Mouse (Mus musculus) midbrain, postnatal 0 days (tissue): ENCODE measurements around the gene Diaph3. TPM values are rescaled to one million over a fixed set of nuclear protein-coding genes. Genes with fewer than 3 reads are reported as not detected.
A peak's percentile ranks its signal among the peaks of the same experiment; 100 is the strongest.

ENCODE experiments used
- ATAC-seq: fragments of 200-750 bp; cut with Nextera tagmentation; 2 replicates; pipeline ENCODE4 v1.8.0; 2017; ENCODE audit warnings: moderate number of reproducible peaks, mild to moderate bottlenecking, moderate TSS enrichment, moderate library complexity; ENCODE audit not compliant: low FRiP score
- DNase-seq: peaks from one replicate; pipeline ENCODE4 v3.0.0-alpha.2; 2015; ENCODE audit warnings: low spot score
- H3K27ac ChIP-seq: fragments of 300-500 bp; sonication (generic); 2 replicates; pipeline ENCODE4 v1.5.1; 2014; ENCODE audit warnings: low read depth, mild to moderate bottlenecking, low read length, mixed read lengths
- H3K27me3 ChIP-seq: fragments of 300-500 bp; sonication (generic); 2 replicates; pipeline ENCODE4 v1.6.1; 2014; ENCODE audit warnings: low read length, control low read depth, mixed read lengths; ENCODE audit not compliant: insufficient read depth
- H3K36me3 ChIP-seq: fragments of 300-500 bp; sonication (generic); 2 replicates; pipeline ENCODE4 v1.6.1; 2014; ENCODE audit warnings: low read length, control low read depth, mixed read lengths; ENCODE audit not compliant: insufficient read depth
- H3K4me1 ChIP-seq: fragments of 300-500 bp; sonication (generic); 2 replicates; pipeline ENCODE4 v1.6.1; 2014; ENCODE audit warnings: mild to moderate bottlenecking, control low read depth, antibody characterized with exemption, low read length, mixed read lengths; ENCODE audit not compliant: insufficient read depth
- H3K4me2 ChIP-seq: fragments of 300-500 bp; sonication (generic); 2 replicates; pipeline ENCODE4 v1.6.1; 2014; ENCODE audit warnings: low read depth, mild to moderate bottlenecking, low read length, mixed read lengths; ENCODE audit not compliant: poor library complexity, severe bottlenecking
- H3K4me3 ChIP-seq: fragments of 300-500 bp; sonication (generic); 2 replicates; pipeline ENCODE4 v1.5.1; 2014; ENCODE audit warnings: low read depth, mild to moderate bottlenecking, low read length, moderate library complexity
- H3K9ac ChIP-seq: fragments of 300-500 bp; sonication (generic); replicated peaks from 2 replicates; pipeline ENCODE4 v1.6.1; 2014; ENCODE audit warnings: mild to moderate bottlenecking, low read length, moderate library complexity, mixed read lengths; ENCODE audit not compliant: poor library complexity, severe bottlenecking
- H3K9me3 ChIP-seq: fragments of 300-500 bp; sonication (generic); 2 replicates; pipeline ENCODE4 v1.6.1; 2016; ENCODE audit warnings: low read length, control low read depth
- CTCF ChIP-seq: IDR thresholded peaks from 2 replicates; pipeline ENCODE4 v1.5.1; 2016; ENCODE audit warnings: antibody characterized with exemption, mild to moderate bottlenecking
- WGBS: fragments of 180-500 bp; shearing (Covaris S2); extraction: QIAGEN DNeasy Blood & Tissue Kit; methylation state at CpG from one replicate; pipeline ENCODE4 v1.1.7; 2014; 5-methylcytosine and 5-hydroxymethylcytosine counted together
- polyA plus RNA-seq: library from polyadenylated mRNA; unstranded; fragments of >200 nt; fragmentation: Nextera tagmentation; extraction: Ambion mirVana; gene quantifications from 2 replicates; pipeline ENCODE4 v1.2.1, GENCODE M21; 2015
- total RNA-seq: library from RNA; depleted of rRNA; stranded (reverse); fragments of >200 nt; gene quantifications from 2 replicates; pipeline ENCODE4 v1.2.3, GENCODE M21; 2014

The Diaph3 gene
- total and polyA plus RNA-seq, 2 experiments from 2014 or later, result 1.9 to 2.5 TPM

- H3K4me1 ChIP-seq, result no peaks in the 10 kb centered on the region
- H3K4me3 ChIP-seq, result no peak overlapping the region
- DNase-seq, result no peak
- no peak for ATAC-seq
- TF ChIP-seq CTCF, result no peak
- WGBS, result 86% methylated on average over 2 of the region's 2 CpGs
- H3K36me3 ChIP-seq, result no peaks in the 10 kb centered on the region
- H3K27me3 ChIP-seq, result no peaks in the 10 kb centered on the region
- no peaks in the 10 kb centered on the region for H3K9me3 ChIP-seq
- no peak overlapping the region for H3K9ac ChIP-seq
- H3K27ac ChIP-seq, result no peak overlapping the region
- no peak overlapping the region for H3K4me2 ChIP-seq
Observed at GRCm38 (mm10) chr14:86773311-86773710, 367.7 kb downstream of the Diaph3 start.

GRCm38 (mm10) chr14:86772176-86773150, 368.6 kb downstream of the Diaph3 start:
- Histone ChIP-seq H3K9ac (no peak overlapping the region), H3K4me3 (no peak overlapping the region)
- no peak for ATAC-seq

GRCm38 (mm10) chr14:86764286-86764685, 376.7 kb downstream of the Diaph3 start:
- H3K4me2 ChIP-seq, result no peak overlapping the region
- H3K27ac ChIP-seq, result no peak overlapping the region
- H3K27me3 ChIP-seq, result no peaks in the 10 kb centered on the region
- no peak overlapping the region for H3K4me3 ChIP-seq
- no peak for TF ChIP-seq CTCF
- ATAC-seq, result no peak
- no peaks in the 10 kb centered on the region for H3K4me1 ChIP-seq
- no peak overlapping the region for H3K9ac ChIP-seq
- no peaks in the 10 kb centered on the region for H3K36me3 ChIP-seq
- no peaks in the 10 kb centered on the region for H3K9me3 ChIP-seq
- WGBS, result 47% methylated on average over 2 of the region's 2 CpGs
- no peak for DNase-seq

More at GRCm38 (mm10) chr14:86772176-86773150, 368.6 kb downstream of the Diaph3 start:
- no peak for DNase-seq
- WGBS, result 73% methylated on average over 14 of the region's 14 CpGs
- Histone ChIP-seq H3K4me1 (no peaks in the 10 kb centered on the region), H3K9me3 (no peaks in the 10 kb centered on the region), H3K36me3 (no peaks in the 10 kb centered on the region), H3K27me3 (no peaks in the 10 kb centered on the region), H3K27ac (no peak overlapping the region), H3K4me2 (no peak overlapping the region)
- TF ChIP-seq CTCF, result no peak

GRCm38 (mm10) chr14:86757604-86758520, 383.2 kb downstream of the Diaph3 start:
- no peak overlapping the region for H3K9ac ChIP-seq
- H3K4me3 ChIP-seq, result no peak overlapping the region
- no peaks in the 10 kb centered on the region for H3K4me1 ChIP-seq
- H3K4me2 ChIP-seq, result no peak overlapping the region
- no peak for TF ChIP-seq CTCF
- H3K27ac ChIP-seq, result no peak overlapping the region
- no peaks in the 10 kb centered on the region for H3K9me3 ChIP-seq
- WGBS, result 81% methylated on average over 9 of the region's 9 CpGs
- H3K27me3 ChIP-seq, result no peaks in the 10 kb centered on the region
- DNase-seq, result peak; percentile 59
- no peaks in the 10 kb centered on the region for H3K36me3 ChIP-seq
- peak; percentile 82 for ATAC-seq

GRCm38 (mm10) chr14:86757132-86757531, 383.9 kb downstream of the Diaph3 start:
- Histone ChIP-seq H3K4me1 (no peaks in the 10 kb centered on the region), H3K9me3 (no peaks in the 10 kb centered on the region), H3K4me2 (no peak overlapping the region), H3K9ac (no peak overlapping the region), H3K27ac (no peak overlapping the region), H3K4me3 (no peak overlapping the region), H3K27me3 (no peaks in the 10 kb centered on the region), H3K36me3 (no peaks in the 10 kb centered on the region)
- 90% methylated on average over 4 of the region's 4 CpGs for WGBS
- DNase-seq (no peak), ATAC-seq (no peak)
- TF ChIP-seq CTCF, result no peak
